Mouse (Mus musculus) liver, adult (tissue): ENCODE measurements around the gene Fbxw2.

Source experiments
- GATA4 ChIP-seq: IDR thresholded peaks from 2 replicates; pipeline ENCODE4 v1.6.1; 2014; ENCODE audit warnings: mild to moderate bottlenecking, low read length; ENCODE audit not compliant: insufficient replicate concordance

The Fbxw2 gene

DNA sequence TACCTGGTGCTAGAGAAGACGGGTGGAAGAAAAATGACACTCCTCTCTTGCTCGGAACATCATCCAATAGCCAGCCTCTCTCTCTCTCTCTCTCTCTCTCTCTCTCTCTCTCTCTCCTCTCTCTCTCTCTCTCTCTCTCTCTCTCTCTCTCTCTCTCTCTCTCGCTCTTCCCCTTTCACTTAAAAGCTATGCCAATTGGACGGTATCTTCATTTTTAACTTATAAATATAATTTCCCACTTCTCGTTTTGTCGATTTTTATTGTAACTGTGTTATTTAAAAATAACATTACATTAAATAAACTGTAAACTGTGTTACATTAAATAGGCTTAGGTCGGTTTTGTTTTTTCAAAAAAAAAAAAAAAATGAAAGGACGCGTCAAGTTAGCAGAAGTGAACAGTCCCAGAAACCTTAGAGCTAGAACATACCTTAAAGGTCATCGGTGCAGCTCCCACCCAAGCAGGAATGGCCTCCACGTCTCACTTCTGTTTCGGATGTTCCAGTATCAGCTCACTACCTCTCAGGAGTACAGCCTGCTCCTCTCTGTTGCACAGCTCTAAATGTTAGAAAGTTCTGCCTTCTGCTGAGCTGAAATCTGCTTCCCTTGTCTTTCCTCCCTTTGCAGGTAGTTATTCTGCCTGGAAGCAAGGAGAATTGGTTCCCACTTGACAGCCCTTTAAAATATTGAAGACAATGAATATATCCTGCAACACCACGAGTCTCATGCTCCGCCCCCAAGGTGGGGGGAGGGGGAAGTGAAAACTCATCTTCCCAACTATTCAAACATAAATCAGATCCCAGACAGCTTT lies 71.4 kb downstream of the Fbxw2 start, which contains the start of gene Gapvd1:
Gene Gapvd1 (minus strand): TSS at position 682 of the 808 bp plus-strand sequence.
- TF ChIP-seq GATA4: no peak
